Mouse (Mus musculus) limb, embryonic 12.5 days (tissue): ENCODE data around the gene Aff3. TPM values are rescaled to one million over a fixed set of nuclear protein-coding genes. Genes with fewer than 3 reads are reported as not detected.

Source experiments
- ATAC-seq: fragments of 200-750 bp; cut with Nextera tagmentation; 2 replicates; pipeline ENCODE4 v1.8.0; 2017; ENCODE audit warnings: low read depth, moderate TSS enrichment; ENCODE audit not compliant: insufficient number of reproducible peaks, insufficient read depth, low FRiP score, low TSS enrichment
- H3K27ac ChIP-seq: fragments of 300-500 bp; sonication (generic); 2 replicates; pipeline ENCODE4 v1.5.1; 2016; ENCODE audit warnings: mild to moderate bottlenecking, moderate library complexity
- H3K27me3 ChIP-seq: fragments of 300-500 bp; sonication (generic); 2 replicates; pipeline ENCODE4 v1.6.1; 2016; ENCODE audit warnings: mild to moderate bottlenecking, moderate library complexity
- H3K36me3 ChIP-seq: fragments of 300-500 bp; sonication (generic); 2 replicates; pipeline ENCODE4 v1.6.1; 2016; ENCODE audit warnings: mild to moderate bottlenecking, moderate library complexity
- H3K4me1 ChIP-seq: fragments of 300-500 bp; sonication (generic); replicated peaks from 2 replicates; pipeline ENCODE4 v1.6.1; 2016
- H3K4me2 ChIP-seq: fragments of 300-500 bp; sonication (generic); 2 replicates; pipeline ENCODE4 v1.6.1; 2016; ENCODE audit warnings: mild to moderate bottlenecking, moderate library complexity
- H3K4me3 ChIP-seq: fragments of 300-500 bp; sonication (generic); replicated peaks from 2 replicates; pipeline ENCODE4 v1.5.1; 2016; ENCODE audit warnings: mild to moderate bottlenecking
- H3K9ac ChIP-seq: fragments of 300-500 bp; sonication (generic); replicated peaks from 2 replicates; pipeline ENCODE4 v1.6.1; 2016; ENCODE audit warnings: mild to moderate bottlenecking, moderate library complexity
- H3K9me3 ChIP-seq: fragments of 300-500 bp; sonication (generic); 2 replicates; pipeline ENCODE4 v1.6.1; 2016; ENCODE audit warnings: mild to moderate bottlenecking, moderate library complexity
- WGBS: fragments of 180-500 bp; shearing (Covaris S2); methylation state at CpG from one replicate; pipeline ENCODE4 v1.1.7; 2016; 5-methylcytosine and 5-hydroxymethylcytosine counted together
- polyA plus RNA-seq: library from polyadenylated mRNA; unstranded; fragments of >200 nt; fragmentation: Nextera tagmentation; extraction: Ambion mirVana; gene quantifications from 2 replicates; pipeline ENCODE4 v1.2.1, GENCODE M21; 2016

The Aff3 gene
- polyA plus RNA-seq, 1 experiment from 2014 or later = 48.5 TPM

- Histone ChIP-seq H3K4me2 (no peak overlapping the region), H3K27ac (no peak overlapping the region), H3K4me1 (peaks cover 39% of the 10 kb centered on the region), H3K9ac (no peak overlapping the region), H3K9me3 (no peaks in the 10 kb centered on the region), H3K27me3 (no peaks in the 10 kb centered on the region), H3K4me3 (no peak overlapping the region), H3K36me3 (no peaks in the 10 kb centered on the region; the same call in 1 of the 2 replicates)
- WGBS = 79% methylated on average over 7 of the region's 7 CpGs
- no peak for ATAC-seq
These were observed 273.9 kb downstream of the Aff3 start for GRCm38 (mm10) chr1:38390886-38391249.

DNA sequence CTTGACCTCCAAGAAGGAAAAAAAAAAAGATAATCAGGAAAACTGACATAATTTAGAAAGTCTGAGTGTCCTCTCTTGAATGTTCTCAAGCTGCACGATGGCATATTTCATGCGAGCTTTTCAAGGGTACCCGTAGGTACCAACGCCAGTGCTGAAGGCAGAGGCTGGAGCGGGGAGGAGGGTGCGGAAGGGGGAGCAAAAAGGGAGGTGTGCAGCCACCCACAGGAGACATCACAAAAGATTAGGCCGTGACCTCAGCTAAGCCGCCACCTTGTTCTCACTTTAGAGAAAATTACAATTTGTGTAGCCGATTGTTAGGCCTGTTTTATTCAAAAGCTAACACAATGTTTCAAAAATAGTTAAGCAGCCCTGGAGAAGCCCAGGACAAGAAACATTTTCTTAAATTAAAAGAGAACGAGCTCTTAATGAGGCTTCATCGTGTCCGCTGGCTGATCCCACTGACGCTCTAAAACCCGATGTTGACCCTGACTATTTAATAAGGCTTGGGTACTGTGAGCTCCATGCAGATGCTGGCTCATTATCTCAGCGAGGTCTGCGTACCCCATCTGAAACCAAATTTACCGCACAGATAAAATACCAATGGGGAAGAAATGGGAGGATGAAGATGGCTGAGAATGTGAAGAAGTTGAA, 274.4 kb downstream of the Aff3 start:
- no peak for ATAC-seq
- H3K36me3 ChIP-seq = no peaks in the 10 kb centered on the region; the same call in 1 of the 2 replicates
- H3K4me2 ChIP-seq = no peak overlapping the region
- no peak overlapping the region for H3K4me3 ChIP-seq
- H3K9ac ChIP-seq = no peak overlapping the region
- peaks cover 37% of the 10 kb centered on the region for H3K4me1 ChIP-seq
- no peaks in the 10 kb centered on the region for H3K9me3 ChIP-seq
- H3K27ac ChIP-seq = no peak overlapping the region
- H3K27me3 ChIP-seq = no peaks in the 10 kb centered on the region
- WGBS = 81% methylated on average over 17 of the region's 17 CpGs

DNA sequence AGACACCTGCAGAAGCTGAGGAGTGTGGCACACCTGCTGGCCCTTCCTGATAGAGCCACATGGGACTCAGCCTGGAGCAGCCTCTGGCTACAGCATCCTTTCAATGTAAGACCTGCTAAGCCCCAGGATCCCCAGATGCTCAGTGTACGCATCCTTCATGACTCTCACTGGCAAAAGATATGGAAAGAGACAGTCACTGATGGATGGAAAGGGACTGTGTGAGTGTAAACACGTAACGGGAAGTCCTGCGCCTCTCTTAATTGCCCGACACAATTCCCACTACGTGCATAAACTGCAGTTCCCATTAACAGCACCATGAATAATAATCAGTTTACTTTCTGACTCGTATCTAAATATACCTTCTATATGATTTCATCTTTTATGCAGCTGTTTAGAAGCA, 275.2 kb downstream of the Aff3 start:
- H3K9ac ChIP-seq = no peak overlapping the region
- H3K27ac ChIP-seq = no peak overlapping the region
- ATAC-seq = no peak
- no peaks in the 10 kb centered on the region for H3K27me3 ChIP-seq
- WGBS = 84% methylated on average over 7 of the region's 7 CpGs
- H3K4me2 ChIP-seq = no peak overlapping the region
- no peaks in the 10 kb centered on the region for H3K9me3 ChIP-seq
- H3K36me3 ChIP-seq = no peaks in the 10 kb centered on the region; the same call in 1 of the 2 replicates
- no peak overlapping the region for H3K4me3 ChIP-seq
- H3K4me1 ChIP-seq = peaks cover 34% of the 10 kb centered on the region

- H3K9me3 ChIP-seq = no peaks in the 10 kb centered on the region
- H3K4me1 ChIP-seq = peaks cover 25% of the 10 kb centered on the region
- 78% methylated on average over 3 of the region's 3 CpGs for WGBS
- peaks cover 9% of the 10 kb centered on the region; the same call in 1 of the 2 replicates for H3K36me3 ChIP-seq
- no peak overlapping the region for H3K27ac ChIP-seq
- H3K4me3 ChIP-seq = no peak overlapping the region
- H3K4me2 ChIP-seq = no peak overlapping the region
- H3K9ac ChIP-seq = no peak overlapping the region
- no peak for ATAC-seq
- H3K27me3 ChIP-seq = no peaks in the 10 kb centered on the region
These were observed 276.3 kb downstream of the Aff3 start for GRCm38 (mm10) chr1:38388466-38388865.

GRCm38 (mm10) chr1:38387438-38387837, 277.3 kb downstream of the Aff3 start:
- no peak overlapping the region for H3K9ac ChIP-seq
- no peak overlapping the region for H3K4me2 ChIP-seq
- no peak overlapping the region for H3K27ac ChIP-seq
- H3K9me3 ChIP-seq = no peaks in the 10 kb centered on the region
- 37% methylated on average over 9 of the region's 9 CpGs for WGBS
- peaks cover 12% of the 10 kb centered on the region; the same call in 1 of the 2 replicates for H3K36me3 ChIP-seq
- peaks cover 23% of the 10 kb centered on the region for H3K4me1 ChIP-seq
- no peak for ATAC-seq
- no peak overlapping the region for H3K4me3 ChIP-seq
- H3K27me3 ChIP-seq = no peaks in the 10 kb centered on the region

DNA sequence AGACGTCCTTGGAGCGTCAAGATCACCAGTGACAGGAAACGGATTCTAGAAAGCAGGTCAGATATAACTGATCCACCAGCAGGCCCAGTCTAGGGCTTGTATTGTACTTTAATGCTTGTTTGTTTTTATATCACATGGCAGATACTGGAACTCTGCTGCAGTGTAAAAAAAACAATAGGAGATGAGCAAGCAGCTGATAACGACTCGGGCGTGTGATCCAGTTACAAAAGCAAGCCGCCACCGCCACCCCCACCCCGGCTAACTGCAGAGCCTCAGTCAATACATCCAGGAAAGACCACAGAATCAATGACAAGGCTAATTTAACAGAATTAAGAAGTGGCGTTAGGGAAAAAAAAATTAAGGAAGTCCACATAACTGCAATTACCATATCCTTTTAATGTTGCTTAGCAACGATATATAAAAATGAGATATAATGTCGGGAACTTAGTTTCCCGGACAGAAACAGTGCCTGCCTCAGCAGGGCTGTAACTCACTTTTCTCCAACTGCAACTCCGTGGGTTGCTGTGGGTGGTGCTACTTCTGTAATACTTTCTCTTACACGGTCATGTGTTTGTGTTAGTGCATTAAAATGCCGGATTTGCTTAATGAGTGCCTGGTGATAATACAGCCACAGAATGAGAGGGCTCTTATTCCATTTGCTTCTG, 280.2 kb downstream of the Aff3 start:
- no peak overlapping the region for H3K9ac ChIP-seq
- peaks cover 23% of the 10 kb centered on the region for H3K4me1 ChIP-seq
- H3K4me3 ChIP-seq = no peak overlapping the region
- H3K4me2 ChIP-seq = no peak overlapping the region
- H3K27me3 ChIP-seq = no peaks in the 10 kb centered on the region
- H3K9me3 ChIP-seq = no peaks in the 10 kb centered on the region
- WGBS = 66% methylated on average over 16 of the region's 16 CpGs
- no peak for ATAC-seq
- peaks cover 17% of the 10 kb centered on the region; the same call in 1 of the 2 replicates for H3K36me3 ChIP-seq
- H3K27ac ChIP-seq = no peak overlapping the region

DNA sequence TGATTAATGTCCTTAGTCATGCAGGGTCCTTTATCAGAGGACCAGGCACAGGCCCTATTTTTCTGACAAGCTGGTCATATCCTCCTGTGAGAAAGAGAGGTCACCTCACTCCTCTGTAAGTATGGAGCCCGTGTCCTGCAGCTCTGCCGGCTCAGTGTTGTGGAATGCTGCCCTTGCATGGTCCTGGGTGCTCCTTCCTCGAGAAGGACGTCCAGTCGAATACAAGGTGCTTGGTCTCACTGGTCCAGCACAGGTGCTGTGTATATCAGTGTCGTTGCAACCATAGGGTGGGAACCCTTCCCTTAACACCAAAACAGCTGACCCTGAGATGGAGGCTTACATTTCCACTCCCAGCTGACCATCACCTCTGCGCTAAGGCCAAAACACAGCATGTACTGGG, 280.7 kb downstream of the Aff3 start:
- Histone ChIP-seq H3K9ac (no peak overlapping the region), H3K27me3 (no peaks in the 10 kb centered on the region), H3K9me3 (no peaks in the 10 kb centered on the region), H3K4me3 (no peak overlapping the region), H3K4me2 (no peak overlapping the region), H3K27ac (no peak overlapping the region), H3K36me3 (peaks cover 19% of the 10 kb centered on the region; the same call in 1 of the 2 replicates), H3K4me1 (peaks cover 23% of the 10 kb centered on the region)
- ATAC-seq = no peak
- WGBS = 93% methylated on average over 7 of the region's 7 CpGs

GRCm38 (mm10) chr1:38382683-38383082, 282.1 kb downstream of the Aff3 start:
- Histone ChIP-seq H3K9me3 (no peaks in the 10 kb centered on the region), H3K9ac (no peak overlapping the region), H3K4me3 (no peak overlapping the region), H3K4me1 (peaks cover 14% of the 10 kb centered on the region; the same call in 1 of the 2 replicates), H3K27me3 (no peaks in the 10 kb centered on the region), H3K36me3 (peaks cover 20% of the 10 kb centered on the region; the same call in 1 of the 2 replicates), H3K27ac (no peak overlapping the region), H3K4me2 (no peak overlapping the region)
- WGBS = 75% methylated on average over 4 of the region's 4 CpGs
- no peak for ATAC-seq

- no peak overlapping the region for H3K9ac ChIP-seq
- no peaks in the 10 kb centered on the region for H3K9me3 ChIP-seq
- no peak overlapping the region for H3K4me3 ChIP-seq
- no peaks in the 10 kb centered on the region for H3K27me3 ChIP-seq
- peaks cover 8% of the 10 kb centered on the region; the same call in 1 of the 2 replicates for H3K36me3 ChIP-seq
- H3K27ac ChIP-seq = no peak overlapping the region
- ATAC-seq = no peak
- H3K4me1 ChIP-seq = no peaks in the 10 kb centered on the region
- 84% methylated on average over 3 of the region's 3 CpGs for WGBS
- H3K4me2 ChIP-seq = no peak overlapping the region
These were observed 286.8 kb downstream of the Aff3 start for GRCm38 (mm10) chr1:38377930-38378329.

DNA sequence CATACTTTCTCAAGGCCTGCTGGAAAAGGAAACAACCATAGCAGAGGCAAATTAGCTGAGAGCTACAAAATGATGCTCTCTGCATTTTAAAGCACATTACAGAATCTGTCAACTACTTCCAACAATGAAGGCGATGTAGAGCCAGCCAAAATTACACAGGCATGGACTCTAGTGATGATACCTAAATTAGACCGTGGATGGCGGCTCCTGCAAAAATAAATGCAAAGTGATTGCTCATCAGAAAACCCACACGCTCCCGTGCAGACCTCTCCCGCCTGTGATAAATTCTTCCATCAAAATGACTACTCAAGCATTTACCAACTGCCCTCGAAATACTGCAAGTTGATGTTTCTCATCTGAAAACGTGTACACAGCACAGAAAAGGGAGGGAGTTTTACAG, 295.6 kb downstream of the Aff3 start:
- Histone ChIP-seq H3K4me3 (no peak overlapping the region), H3K4me2 (no peak overlapping the region), H3K36me3 (no peaks in the 10 kb centered on the region), H3K27me3 (no peaks in the 10 kb centered on the region), H3K27ac (no peak overlapping the region), H3K9ac (no peak overlapping the region), H3K9me3 (no peaks in the 10 kb centered on the region), H3K4me1 (peaks cover 38% of the 10 kb centered on the region)
- no peak for ATAC-seq
- WGBS = 51% methylated on average over 8 of the region's 8 CpGs

- H3K4me1 ChIP-seq = peaks cover 45% of the 10 kb centered on the region
- no peak overlapping the region for H3K9ac ChIP-seq
- no peak for ATAC-seq
- H3K4me3 ChIP-seq = no peak overlapping the region
- H3K27me3 ChIP-seq = no peaks in the 10 kb centered on the region
- no peaks in the 10 kb centered on the region for H3K9me3 ChIP-seq
- no peak overlapping the region for H3K4me2 ChIP-seq
- H3K36me3 ChIP-seq = no peaks in the 10 kb centered on the region
- H3K27ac ChIP-seq = no peak overlapping the region
- 57% methylated on average over 6 of the region's 6 CpGs for WGBS
These were observed 296.6 kb downstream of the Aff3 start for GRCm38 (mm10) chr1:38368081-38368689.
